Mouse (Mus musculus): ENCODE data around the gene Glb1. TPM values are rescaled to one million over a fixed set of nuclear protein-coding genes. Genes with fewer than 3 reads are reported as not detected.
A peak's percentile ranks its signal among the peaks of the same experiment; 100 is the strongest.

Glb1 gene
- polyA plus RNA-seq, 2 experiments from 2014 or later, result 43.0 to 62.1 TPM

DNA sequence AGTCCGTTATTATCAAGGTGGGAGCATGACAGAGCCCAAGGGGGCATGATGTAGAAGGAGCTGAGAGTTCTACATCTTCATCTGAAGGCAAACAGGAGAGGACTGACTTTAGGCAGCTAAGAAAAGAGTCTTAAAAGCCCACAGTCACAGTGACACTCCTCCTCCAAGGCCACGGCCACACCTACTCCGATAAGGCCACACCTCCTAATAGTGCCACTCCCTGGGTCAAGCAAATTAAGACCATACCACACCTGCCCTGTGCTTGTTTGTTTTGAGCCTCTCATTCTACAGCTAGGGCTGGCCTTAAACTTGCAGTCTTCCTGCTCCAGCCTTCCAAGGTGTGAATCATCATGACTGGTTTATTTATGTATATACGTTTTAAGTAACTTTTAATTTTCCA lies 5.6 kb upstream of the Glb1 start:
- no peak for ATAC-seq

DNA sequence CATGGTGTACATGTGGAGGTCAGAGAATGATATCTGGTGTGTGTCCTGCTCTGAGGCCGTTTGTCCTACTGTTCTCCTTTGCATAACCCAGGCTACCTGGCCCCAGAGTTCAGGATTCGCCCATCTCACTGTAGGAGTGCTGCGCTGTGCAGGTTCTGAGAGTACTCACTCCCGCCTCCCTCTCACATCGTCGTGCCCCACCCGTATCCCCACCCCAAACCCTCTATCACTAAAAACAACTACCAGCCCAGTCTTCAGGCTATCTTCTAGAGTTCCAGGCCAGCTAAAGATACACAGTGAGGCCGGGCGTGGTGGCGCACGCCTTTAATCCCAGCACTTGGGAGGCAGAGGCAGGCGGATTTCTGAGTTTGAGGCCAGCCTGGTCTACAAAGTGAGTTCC lies 1.2 kb upstream of the Glb1 start:
- ATAC-seq, result no peak

DNA sequence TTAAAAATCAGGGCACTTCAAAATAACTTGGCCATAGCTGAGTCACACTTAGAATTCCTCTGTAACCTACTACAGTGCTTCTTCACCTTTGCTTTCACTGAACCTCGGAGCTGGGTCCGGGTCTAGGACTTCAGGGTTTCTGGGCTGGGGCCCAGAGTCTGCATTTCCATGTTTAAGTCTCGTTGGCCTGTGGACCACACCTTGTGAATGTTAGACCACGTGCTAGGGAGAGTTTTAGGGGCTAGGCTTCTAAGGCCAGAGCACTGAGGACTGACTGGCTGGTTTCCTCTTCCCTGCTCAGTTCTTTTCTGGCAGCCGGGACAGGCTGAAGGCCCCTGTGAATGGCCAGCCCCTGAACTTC lies 308 bp upstream of the Glb1 start:
- no peak for ATAC-seq

DNA sequence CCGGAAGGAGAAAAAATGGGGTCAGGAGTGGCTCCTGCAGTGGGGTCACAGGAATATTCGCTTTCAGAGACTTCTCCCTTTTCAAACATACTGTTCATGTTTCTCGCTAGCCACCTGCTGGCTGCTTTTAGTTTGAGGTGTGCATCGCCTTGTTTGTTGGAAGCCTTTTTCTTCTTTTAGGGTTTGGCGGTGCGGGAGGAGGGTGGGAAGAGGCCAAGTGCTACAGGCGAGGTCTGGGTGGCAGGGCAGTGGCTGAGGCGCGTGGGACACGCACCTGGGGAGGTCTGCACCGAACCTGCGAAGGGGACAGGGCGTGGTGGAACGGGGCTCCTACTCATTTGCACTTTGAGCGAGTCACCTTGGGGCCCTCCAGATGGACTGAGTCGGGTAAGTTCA lies 807 bp downstream of the Glb1 start:
- ATAC-seq, result peak; percentile 13

DNA sequence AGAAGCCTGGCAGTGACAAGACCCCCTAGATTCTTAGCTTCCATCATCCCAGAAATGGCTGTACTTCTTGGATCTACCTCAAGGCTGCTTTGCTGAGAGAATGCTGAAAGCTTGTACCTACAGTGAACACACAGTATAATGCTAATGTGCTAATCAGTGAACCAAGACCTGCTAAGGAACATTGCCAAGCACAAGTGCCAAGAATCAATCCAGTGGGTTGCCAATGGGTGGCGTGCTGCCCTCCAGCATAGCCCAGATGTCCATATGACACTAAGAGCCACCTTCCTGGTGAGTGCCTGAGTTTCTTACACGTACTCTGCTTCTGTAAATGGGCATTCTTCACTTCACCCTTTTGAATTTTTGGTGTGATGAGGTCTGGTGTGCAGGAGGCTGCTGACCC lies 6.8 kb downstream of the Glb1 start:
- no peak for ATAC-seq

DNA sequence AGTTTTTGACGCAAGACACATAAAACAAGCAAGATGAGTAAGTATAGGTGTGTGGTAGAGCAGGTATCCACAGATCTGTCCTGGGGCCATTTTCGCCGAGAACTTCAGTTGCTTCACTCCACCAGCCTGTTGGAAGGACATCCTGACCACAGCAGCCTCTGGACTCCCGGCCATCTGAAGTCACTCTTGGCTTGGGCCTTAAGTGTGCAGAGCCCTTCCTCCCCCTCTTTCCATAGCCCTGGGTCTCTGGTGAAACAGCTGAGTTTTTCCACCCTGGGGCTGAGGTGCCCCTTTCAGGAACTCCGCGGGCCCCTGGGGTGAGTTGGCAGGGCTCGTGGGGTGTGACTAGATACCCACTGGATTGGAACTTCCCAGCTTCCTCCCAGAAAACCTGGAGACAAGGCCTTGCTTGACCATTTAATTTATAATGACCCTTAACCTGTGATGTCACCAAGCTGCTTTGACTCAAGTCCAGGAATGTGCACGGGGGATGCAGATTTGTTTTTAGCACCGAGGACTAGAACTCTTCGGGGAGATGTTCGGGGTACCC lies 9.5 kb downstream of the Glb1 start:
- ATAC-seq, result no peak

DNA sequence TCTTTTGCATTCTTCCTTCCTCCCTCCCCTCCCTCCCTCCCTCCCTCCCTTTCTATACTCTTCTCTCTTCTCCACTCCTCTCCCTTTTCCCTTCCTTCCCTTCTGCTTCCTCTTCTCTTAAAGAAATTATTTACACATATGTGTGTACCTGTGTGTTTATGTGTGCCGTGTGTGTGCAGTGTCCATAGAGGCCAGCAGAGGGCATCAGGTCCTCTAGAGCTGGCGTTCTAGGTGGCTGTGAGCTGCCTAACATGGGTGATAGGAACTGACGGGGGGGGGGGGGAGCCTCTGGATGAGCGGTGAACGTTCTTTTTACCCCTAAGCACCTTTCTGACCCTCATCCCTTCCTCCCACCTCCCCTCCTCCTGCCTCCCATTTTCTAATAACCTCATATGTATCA lies 10.4 kb downstream of the Glb1 start:
- ATAC-seq, result no peak

DNA sequence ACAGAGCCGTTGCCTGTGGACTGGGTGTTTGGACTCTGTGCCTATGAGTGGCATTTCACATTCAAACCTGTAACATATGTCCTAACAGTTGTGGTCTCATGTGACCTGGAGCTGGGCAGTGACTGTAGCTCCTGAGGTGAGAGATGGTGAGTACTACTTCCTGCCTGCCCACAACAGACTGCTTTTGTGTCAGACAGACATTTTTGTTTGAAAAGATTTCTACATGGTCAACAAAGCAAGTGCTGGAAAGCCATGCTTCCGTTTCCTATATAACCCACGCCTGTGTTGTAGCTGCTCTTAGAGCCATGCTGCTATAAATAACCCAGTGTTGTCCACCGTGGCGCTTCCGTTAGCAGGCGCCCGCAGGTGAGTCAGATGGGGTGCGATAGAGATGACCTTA lies 11.5 kb downstream of the Glb1 start:
- ATAC-seq, result no peak

DNA sequence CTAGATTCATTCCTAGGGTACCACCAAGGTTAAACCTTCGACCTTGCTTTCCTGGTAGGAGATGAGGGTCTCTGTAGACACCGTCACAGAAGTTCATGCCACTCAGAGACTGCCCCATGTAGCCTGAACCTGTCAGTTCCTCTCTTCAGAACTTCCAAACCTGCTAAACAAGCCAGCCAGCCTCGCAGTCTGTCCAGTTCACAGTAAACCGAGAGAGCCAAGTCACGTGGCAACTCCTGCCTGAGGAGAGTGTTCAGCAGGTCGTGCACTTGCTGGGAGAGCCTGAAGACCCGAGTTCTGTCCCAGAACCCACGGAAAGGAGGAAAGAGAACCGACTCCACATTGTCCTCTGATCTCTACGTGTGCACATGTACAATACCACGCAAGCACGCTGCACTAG lies 13.0 kb downstream of the Glb1 start:
- no peak for ATAC-seq

DNA sequence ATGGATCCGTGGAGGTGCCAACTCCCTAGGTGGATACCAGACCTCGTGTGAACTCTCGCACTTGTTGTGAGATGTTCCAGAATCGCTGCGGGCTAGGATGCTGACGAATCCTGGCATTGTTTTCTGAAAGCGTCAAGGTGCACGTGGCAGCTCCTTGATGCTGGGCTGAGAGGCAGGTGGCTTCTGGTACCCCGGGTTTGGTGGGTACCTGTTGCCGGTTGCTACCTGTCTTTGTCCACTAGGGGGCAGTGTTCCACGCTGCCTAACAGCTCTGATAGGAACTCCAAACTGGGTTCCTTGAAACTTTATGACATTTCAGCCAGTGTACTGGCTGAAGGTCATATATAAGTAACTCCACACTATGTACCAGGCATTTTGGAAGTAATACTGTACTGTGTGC lies 14.8 kb downstream of the Glb1 start:
- ATAC-seq, result peak; percentile 43

DNA sequence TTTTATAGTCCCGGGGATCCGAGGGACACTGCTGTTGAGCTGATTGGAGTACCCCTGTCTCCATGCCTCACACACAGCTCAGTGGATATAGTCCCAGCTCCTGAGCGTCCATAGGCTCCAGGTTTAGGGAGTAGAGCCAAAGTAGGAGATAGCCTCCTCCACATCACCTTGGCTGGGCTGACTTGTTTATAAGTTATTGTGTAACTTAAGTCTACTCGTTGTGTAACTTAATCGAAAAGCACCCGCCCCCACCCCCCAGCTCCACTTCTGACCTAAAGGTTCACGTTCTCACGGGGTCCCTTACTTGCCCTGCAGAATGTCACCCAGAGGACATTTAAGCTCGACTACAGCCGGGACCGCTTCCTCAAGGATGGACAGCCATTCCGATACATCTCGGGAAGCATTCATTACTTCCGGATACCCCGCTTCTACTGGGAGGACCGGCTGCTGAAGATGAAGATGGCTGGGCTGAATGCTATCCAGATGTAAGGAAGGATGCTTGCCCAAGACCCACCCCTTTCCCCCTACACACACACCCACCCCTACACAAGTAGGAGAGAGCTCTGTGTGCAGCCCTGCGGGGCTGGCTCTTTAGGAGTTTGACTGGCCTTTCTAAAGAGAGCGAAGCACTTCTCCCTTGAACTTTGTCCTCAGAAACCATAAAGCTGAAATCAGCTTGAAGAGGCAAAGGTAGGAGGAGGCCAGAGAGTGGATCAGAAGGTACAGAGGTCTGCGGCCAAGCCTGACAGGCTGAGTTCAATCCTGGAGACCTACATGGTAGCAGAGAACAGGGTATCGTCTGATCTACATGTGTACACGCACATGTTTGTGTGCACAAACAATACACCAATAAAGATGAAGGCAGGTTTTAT lies 16.0 kb downstream of the Glb1 start:
- ATAC-seq, result no peak

DNA sequence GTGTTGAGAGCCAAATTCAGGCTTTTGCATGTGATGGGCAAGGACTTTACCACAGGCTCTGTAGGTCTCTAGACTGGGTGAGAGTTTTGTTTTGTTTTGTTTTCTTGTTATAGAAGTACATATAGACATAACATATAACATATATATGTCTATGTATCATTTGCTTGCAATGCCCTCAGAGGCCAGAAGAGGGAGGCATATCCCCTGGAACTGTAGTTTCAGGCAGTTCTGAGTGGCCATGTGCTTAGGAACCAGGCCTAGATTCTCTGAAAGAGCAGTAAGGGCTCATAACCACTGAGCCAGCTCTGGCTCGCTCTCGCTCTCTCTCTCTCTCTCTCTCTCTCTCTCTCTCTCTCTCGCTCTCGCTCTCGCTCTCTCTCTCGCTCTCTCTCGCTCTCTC lies 17.3 kb downstream of the Glb1 start:
- ATAC-seq, result peak; percentile 58

DNA sequence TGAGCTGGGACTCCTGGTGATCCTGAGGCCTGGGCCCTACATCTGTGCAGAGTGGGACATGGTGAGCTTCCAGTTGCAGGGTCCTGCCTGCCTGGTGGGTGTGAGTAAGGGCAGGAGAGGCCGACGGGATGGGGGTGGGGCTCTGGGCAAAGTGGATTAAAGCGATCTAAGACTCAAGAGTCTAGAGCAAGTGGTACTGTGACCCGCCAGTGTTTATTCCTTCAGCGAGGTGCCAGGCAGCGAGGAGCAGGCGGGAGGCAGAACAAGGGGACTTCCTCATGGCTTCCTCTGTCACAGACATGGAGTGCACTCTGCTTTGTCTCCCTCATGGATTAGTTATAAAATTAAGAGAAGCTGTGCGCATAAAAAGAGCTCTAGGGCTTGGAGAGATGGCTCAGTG lies 19.6 kb downstream of the Glb1 start:
- no peak for ATAC-seq

DNA sequence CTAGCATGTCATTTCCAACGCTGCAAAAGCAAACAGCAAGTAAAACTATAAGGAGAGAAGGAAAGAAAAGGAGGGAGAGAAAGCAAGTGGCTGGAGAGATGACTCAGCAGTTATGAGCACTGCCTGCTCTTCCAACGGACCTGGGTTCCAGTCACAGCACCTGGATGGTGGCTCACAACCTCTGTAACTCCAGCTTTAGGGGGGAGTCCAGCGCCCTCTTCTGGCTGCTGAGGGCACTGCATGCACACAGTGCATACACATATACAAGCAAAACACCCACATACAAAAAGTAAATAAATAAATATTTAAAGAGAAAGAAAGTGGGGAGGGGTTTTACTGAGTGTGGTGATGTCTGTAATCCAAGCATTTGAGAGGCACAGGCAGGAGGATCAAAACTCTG lies 20.2 kb downstream of the Glb1 start:
- no peak for ATAC-seq

DNA sequence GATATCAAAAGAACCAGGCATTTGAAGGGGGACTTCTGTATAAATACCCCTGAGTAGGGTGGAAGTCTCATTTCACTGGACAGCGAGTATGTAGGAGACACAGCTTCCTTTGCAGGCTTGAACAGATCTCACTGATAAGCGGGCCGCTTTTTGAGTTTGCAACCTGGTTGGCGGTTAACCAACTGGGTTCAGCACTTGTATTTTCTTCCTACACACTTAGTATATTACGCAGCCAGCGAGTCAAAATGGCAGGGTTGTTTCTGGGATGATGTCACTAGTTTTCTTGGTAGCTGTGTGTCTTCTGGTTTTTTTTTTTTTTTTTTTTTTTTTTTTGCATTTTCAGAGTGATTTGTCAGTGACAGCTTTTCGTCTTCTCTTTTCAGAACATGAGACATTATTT lies 20.9 kb downstream of the Glb1 start:
- peak; percentile 77 for ATAC-seq

DNA sequence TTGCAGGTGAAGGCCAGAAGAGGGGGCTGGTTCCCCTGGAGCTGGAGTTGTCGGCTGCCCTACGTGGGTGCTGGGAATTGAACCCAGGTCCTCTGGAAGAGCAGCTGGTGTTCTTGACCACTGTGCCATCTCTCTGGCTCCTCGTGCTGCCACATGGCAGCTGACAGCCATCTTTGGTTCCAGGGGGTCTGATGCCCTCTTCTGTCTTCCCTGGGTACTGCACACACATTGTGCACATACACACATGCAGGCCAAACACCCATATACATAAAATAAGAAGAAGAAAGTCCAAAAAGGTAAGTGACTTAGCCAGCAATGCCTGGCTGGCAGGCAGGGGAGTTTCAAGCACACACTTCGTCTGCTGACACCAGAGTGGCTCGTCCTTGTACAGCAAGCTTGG lies 24.7 kb downstream of the Glb1 start:
- ATAC-seq, result no peak

DNA sequence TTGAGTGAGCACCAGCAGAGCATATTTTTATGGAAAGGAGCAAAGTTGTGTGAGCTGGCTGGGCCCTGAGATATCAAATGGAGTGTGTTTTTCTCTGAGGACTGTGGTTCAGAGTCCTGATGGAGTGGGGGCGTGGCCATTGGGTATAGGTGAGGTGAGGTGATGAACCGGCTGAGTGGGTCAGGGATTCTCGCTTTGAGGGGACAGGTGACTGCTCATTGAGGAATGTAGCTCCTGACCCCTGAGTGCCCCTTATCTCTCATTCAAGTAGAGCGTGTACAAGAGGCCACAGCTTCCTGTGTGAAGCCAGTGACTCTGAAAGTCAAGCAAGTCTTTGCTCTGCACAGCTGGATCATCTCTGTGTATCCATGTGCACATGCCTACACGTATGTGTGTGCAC lies 25.3 kb downstream of the Glb1 start:
- ATAC-seq, result no peak

DNA sequence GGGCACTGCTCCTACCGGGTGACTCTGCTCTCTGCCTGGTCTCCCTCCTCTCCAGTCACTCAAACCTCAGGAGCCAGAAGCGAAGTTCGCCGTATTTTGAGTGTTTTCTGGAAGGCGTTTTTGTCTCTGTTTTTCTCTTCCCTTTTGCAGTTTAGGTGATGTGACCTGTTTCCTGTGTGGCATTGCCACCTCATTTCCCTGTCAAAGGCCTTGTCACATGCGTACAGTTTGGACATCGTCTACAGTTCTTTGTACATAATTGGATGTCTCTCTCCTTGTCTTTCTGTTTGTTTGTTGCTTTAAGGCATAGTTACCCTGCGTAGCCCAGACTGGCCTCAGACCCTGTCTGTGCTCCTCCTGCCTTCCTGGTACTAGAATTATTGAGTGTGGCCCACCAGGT lies 26.5 kb downstream of the Glb1 start:
- peak; percentile 72 for ATAC-seq

DNA sequence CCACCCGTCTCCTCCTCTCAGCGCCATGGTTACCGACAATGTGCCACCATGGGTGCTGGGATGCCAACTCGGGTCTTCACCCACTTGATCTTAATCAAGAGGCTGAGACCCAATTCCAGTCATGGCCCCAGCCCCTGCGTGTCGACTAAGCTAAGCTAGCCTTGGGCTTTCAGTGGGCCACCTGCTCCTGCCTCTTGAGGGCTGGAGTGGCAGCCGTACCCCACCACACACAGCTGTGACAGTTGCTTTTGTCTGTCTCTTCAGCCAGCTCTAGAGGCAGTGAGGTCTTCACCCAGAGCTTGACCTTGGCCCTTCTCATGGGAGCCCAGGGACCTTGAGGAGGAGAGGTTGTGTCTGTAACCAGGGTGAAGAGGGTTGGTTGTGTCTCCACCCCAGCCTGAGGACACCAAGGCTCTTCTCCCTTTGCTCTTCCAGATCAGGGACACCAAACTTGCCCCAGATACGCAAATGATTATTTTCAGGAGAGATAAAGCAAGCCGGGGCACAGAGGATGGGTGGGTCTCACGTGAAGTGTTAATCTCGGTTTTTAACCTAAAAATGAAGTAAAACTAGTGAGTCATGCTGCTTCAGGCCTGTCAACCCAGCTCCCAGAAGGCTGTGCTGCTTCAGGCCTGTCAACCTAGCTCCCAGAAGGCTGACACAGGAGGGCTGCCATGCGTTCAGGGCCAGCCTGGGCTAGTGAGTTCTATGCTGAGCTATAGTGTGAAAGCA lies 27.4 kb downstream of the Glb1 start:
- no peak for ATAC-seq

DNA sequence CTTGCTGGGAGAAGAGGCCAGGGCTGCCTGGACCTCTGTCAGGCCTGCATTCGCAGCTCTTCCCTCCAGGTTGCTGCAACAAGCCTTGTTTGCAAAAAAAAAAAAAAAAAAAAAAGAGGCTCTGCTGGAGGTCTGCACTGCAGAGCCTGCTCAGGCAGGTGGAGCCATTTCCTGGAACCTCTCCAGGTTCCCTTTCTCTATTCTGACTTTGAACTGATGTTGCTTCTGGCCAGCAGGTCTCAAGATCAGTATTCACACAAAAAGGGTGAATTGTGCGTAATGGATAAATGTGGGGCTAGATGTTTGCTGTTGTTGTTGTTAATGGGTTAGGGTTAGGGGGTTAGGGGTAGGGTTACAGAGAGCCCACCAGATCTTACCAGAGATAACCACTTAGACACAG lies 34.8 kb downstream of the Glb1 start:
- no peak for ATAC-seq

DNA sequence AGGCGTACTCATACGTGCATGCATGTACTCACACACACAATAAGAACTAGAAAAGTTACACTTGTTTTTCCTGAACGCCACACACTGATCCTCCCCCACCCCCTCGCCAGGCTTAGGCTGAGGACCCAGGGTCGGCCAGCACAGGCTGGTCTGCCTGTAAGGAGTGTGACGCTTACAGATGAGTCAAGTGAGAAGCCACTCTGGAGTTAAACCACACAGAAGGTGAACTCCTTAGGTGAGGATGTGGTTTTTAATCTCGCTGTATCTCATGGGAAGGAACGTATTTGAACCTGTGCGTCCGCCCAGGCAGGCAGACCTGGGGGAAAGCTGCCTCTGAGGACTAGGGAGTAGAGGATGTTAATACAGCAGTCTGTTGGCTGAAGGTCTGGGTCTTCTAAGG lies 39.7 kb downstream of the Glb1 start:
- ATAC-seq, result peak; percentile 82

DNA sequence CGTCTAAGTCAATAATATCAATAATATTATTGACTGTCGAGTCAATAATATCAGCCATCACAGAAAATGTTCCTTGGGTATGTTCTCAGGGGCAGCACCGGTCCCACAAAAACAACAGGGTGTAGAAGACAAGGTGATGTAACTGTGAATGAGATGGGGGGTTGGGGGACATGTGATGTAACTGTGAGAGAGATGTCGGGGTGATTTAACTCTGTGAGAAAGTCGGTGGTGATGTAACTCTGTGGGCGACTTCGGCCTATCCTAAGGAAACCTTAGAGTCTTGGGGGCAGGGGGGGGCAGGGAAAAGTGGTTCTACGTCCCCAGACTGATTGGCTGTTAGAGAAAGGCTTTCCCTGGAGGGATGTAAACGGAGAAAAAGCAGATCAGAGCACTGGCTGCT lies 41.3 kb downstream of the Glb1 start:
- no peak for ATAC-seq

DNA sequence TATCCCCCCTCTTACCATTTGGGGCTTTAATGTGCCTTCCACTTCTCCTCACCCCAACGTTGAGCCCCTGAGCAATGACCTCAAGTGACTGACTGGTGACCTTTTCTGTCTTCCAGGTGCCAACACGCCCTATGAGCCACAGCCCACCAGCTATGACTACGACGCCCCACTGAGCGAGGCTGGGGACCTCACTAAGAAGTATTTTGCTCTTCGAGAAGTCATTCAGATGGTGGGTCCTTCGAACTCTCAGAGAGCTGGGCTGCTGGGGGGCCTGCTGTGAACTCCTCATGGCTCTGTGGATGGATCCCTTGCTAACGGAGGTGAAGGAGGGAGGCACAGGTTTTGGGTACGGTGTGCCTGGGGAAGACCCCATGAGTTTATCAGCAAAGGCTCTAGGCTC lies 42.0 kb downstream of the Glb1 start:
- ATAC-seq, result no peak

DNA sequence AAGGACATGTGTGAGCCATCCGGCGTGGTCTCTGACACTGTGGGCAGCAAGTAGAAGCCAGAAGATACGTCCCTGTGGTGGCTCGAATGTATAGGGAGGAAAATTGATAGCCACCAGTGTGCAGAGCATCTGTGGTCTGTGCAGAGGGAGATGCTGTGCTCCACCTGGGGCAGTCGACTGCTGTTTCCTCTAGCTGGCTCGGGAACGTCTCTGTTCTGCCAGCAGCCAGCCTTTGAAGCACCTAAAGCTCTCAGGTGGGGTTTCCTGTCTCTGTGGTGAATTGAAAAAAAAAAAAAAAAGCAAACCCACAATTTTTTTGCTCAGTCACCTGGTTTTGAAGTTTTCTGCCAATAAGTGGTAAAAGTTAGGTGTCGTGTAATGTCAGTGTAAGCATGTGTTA lies 42.5 kb downstream of the Glb1 start:
- peak; percentile 83 for ATAC-seq
